8 mouse cellular contexts compared by ENCODE assay signal in genomic region chr5:74067831-74068713, GRCm38 (mm10). TPM values are rescaled to one million over a fixed set of nuclear protein-coding genes. Genes with fewer than 3 reads are reported as not detected.
DNase-seq lines count a peak whose midpoint lies in the region; ATAC-seq and TF ChIP-seq lines count a peak whose summit lies in the region.

TSS of gene Usp46 (minus strand) at chr5:74068431.

- H3K27ac ChIP-seq in bone marrow macrophage, adult 2 months (ENCODE audit: insufficient read depth, low read depth, low read length): peak within 1 kb of the TSS; percentile 30
- peak within 1 kb of the TSS; percentile 71 for H3K27ac ChIP-seq in embryonic fibroblast, embryonic 13.5 days (ENCODE audit: insufficient read depth, low read length)
- peak within 1 kb of the TSS; percentile 93 for H3K27ac ChIP-seq in heart, embryonic 11.5 days (ENCODE audit: low read depth, low read length)
- peak within 1 kb of the TSS; percentile 99 for H3K27ac ChIP-seq in kidney, embryonic 15.5 days
- H3K27ac ChIP-seq in liver, embryonic 13.5 days: peak within 1 kb of the TSS; percentile 97

- H3K4me2 ChIP-seq in heart, embryonic 11.5 days: peak within 1 kb of the TSS; percentile 88
- peak within 1 kb of the TSS; percentile 79 for H3K4me2 ChIP-seq in kidney, embryonic 15.5 days
- H3K4me2 ChIP-seq in liver, embryonic 13.5 days: peak within 1 kb of the TSS; percentile 96

- H3K9me3 ChIP-seq in heart, embryonic 11.5 days (replicated peaks; ENCODE audit: control insufficient read depth, low read length): no peaks in the 10 kb centered on the region
- no peaks in the 10 kb centered on the region for H3K9me3 ChIP-seq in kidney, embryonic 15.5 days (replicated peaks)
- no peaks in the 10 kb centered on the region for H3K9me3 ChIP-seq in liver, embryonic 13.5 days (replicated peaks)

- TF ChIP-seq CTCF in bone marrow macrophage, adult 2 months (IDR thresholded peaks at IDR 0.05; ENCODE audit: low read depth, low read length): no peak
- no peak for TF ChIP-seq CTCF in embryonic fibroblast, embryonic 13.5 days (IDR thresholded peaks at IDR 0.05; ENCODE audit: borderline replicate concordance, insufficient read depth, low read length)

- peak within 1 kb of the TSS; percentile 94 for H3K9ac ChIP-seq in heart, embryonic 11.5 days (ENCODE audit: low read depth, low read length)
- peak within 1 kb of the TSS; percentile 97 for H3K9ac ChIP-seq in kidney, embryonic 15.5 days
- peak within 1 kb of the TSS; percentile 96 for H3K9ac ChIP-seq in liver, embryonic 13.5 days

- no peak for TF ChIP-seq POLR2A in bone marrow macrophage, adult 2 months (IDR thresholded peaks at IDR 0.05; ENCODE audit: borderline replicate concordance, low read depth, low read length)
- peak; percentile 97 for TF ChIP-seq POLR2A in embryonic fibroblast, embryonic 13.5 days (IDR thresholded peaks at IDR 0.05; ENCODE audit: low read depth, low read length)

- peaks cover 18% of the 10 kb centered on the region for H3K4me1 ChIP-seq in bone marrow macrophage, adult 2 months (ENCODE audit: control insufficient read depth, insufficient read depth, low read length)
- H3K4me1 ChIP-seq in embryonic fibroblast, embryonic 13.5 days (ENCODE audit: control insufficient read depth, insufficient read depth, low read length): 0 out of 2 replicates have a peak, but pooled peaks cover 3% of the 10 kb centered on the region
- peaks cover 29% of the 10 kb centered on the region for H3K4me1 ChIP-seq in heart, embryonic 11.5 days (ENCODE audit: control insufficient read depth, insufficient read depth, low read length)
- peaks cover 51% of the 10 kb centered on the region for H3K4me1 ChIP-seq in kidney, embryonic 15.5 days
- H3K4me1 ChIP-seq in liver, embryonic 13.5 days (replicated peaks): peaks cover 54% of the 10 kb centered on the region

- no peaks in the 10 kb centered on the region for H3K36me3 ChIP-seq in heart, embryonic 11.5 days (ENCODE audit: control insufficient read depth, insufficient read depth, low read length)
- H3K36me3 ChIP-seq in kidney, embryonic 15.5 days: no peaks in the 10 kb centered on the region
- peaks cover 4% of the 10 kb centered on the region; the same call in 1 of the 2 replicates for H3K36me3 ChIP-seq in liver, embryonic 13.5 days
- no peaks in the 10 kb centered on the region for H3K36me3 ChIP-seq in splenic B cell, adult 2 months (ENCODE audit: control insufficient read depth, insufficient read depth, low read length, poor library complexity, severe bottlenecking)

- DNase-seq in B cell, adult 2 months: peak; percentile 75 to 78
- peak; percentile 74 for DNase-seq in liver, embryonic 13.5 days
- peak; percentile 51 to 54 for DNase-seq in natural killer cell, adult 2 months (ENCODE audit: low spot score in 2 of 2)
- peak; percentile 69 for DNase-seq in splenic B cell, adult 2 months (ENCODE audit: low read depth, low spot score)

- WGBS in heart, embryonic 11.5 days (ENCODE audit: insufficient replicate concordance): under 1% methylated on average over 70 of the region's 89 CpGs
- WGBS in kidney, embryonic 15.5 days: under 1% methylated on average over 89 of the region's 89 CpGs
- WGBS in liver, embryonic 13.5 days (ENCODE audit: insufficient replicate concordance): under 1% methylated on average over 68 of the region's 89 CpGs

- peak; percentile 88 for ATAC-seq in heart, embryonic 11.5 days (replicated peaks; ENCODE audit: insufficient number of reproducible peaks, low FRiP score, low TSS enrichment)
- peak; percentile 90 for ATAC-seq in kidney, embryonic 15.5 days (replicated peaks; ENCODE audit: low FRiP score)
- ATAC-seq in liver, embryonic 13.5 days (ENCODE audit: low read depth): peak; percentile 85

- no peaks in the 10 kb centered on the region for H3K27me3 ChIP-seq in heart, embryonic 11.5 days (ENCODE audit: control insufficient read depth, insufficient read depth, low read length)
- H3K27me3 ChIP-seq in kidney, embryonic 15.5 days: no peaks in the 10 kb centered on the region
- no peaks in the 10 kb centered on the region for H3K27me3 ChIP-seq in liver, embryonic 13.5 days
- H3K27me3 ChIP-seq in splenic B cell, adult 2 months (ENCODE audit: control insufficient read depth, insufficient read depth, low read length, poor library complexity, severe bottlenecking): no peaks in the 10 kb centered on the region

- H3K4me3 ChIP-seq in bone marrow macrophage, adult 2 months (ENCODE audit: insufficient read depth, low read length): peak within 1 kb of the TSS; percentile 81
- H3K4me3 ChIP-seq in embryonic fibroblast, embryonic 13.5 days (ENCODE audit: insufficient read depth, low read length): peak within 1 kb of the TSS; percentile 59
- H3K4me3 ChIP-seq in heart, embryonic 11.5 days (ENCODE audit: low read depth, low read length): peak within 1 kb of the TSS; percentile 93
- peak within 1 kb of the TSS; percentile 76 for H3K4me3 ChIP-seq in kidney, embryonic 15.5 days (replicated peaks)
- H3K4me3 ChIP-seq in liver, embryonic 13.5 days (replicated peaks): peak within 1 kb of the TSS; percentile 88

RNA-seq across cellular contexts. Expression of gene Usp46, which starts in this region (rescaled TPM):
- 5.2 and 7.2 TPM in 2 replicates for polyA plus RNA-seq in bone marrow macrophage, adult 2 months (2012; ENCODE audit: insufficient read depth, insufficient read length, missing spikeins)
- 28.3 and 30.6 TPM in 2 replicates for polyA plus RNA-seq in embryonic fibroblast, embryonic 13.5 days (2011; ENCODE audit: insufficient read length, low read depth, missing spikeins)
- polyA plus RNA-seq in heart, embryonic 11.5 days (2014; fragmentation: Nextera tagmentation; extraction: Ambion mirVana): 36.8 and 41.5 TPM in 2 replicates
- polyA plus RNA-seq in kidney, embryonic 15.5 days (2015; fragmentation: Nextera tagmentation; extraction: Ambion mirVana): 28.4 and 29.4 TPM in 2 replicates
- 23.4 and 30.3 TPM in 2 replicates for polyA plus RNA-seq in liver, embryonic 13.5 days (2015; fragmentation: Nextera tagmentation; extraction: Ambion mirVana)

Comparison
In these comparisons a context has a peak if more than half of its experiments do, and no peak if none do; other contexts are left out.
1. Peak in every context shown above with its lines: DNase-seq, ATAC-seq, H3K4me3 ChIP-seq and H3K27ac ChIP-seq.
2. H3K27ac ChIP-seq: peak in every context shown above with its lines; median percentile 99 in kidney, embryonic 15.5 days; 97 in liver, embryonic 13.5 days; 93 in heart, embryonic 11.5 days; 71 in embryonic fibroblast, embryonic 13.5 days; 30 in bone marrow macrophage, adult 2 months.